Mouse (Mus musculus) stomach, postnatal 0 days (tissue): ENCODE results near the gene Macrod1. TPM values are rescaled to one million over a fixed set of nuclear protein-coding genes. Genes with fewer than 3 reads are reported as not detected.

Source experiments
- ATAC-seq: fragments of 200-750 bp; cut with Nextera tagmentation; 2 replicates; pipeline ENCODE4 v1.8.0; 2017; ENCODE audit not compliant: low FRiP score, low TSS enrichment
- DNase-seq: peaks from one replicate; pipeline ENCODE4 v3.0.0-alpha.2; 2016; ENCODE audit warnings: low spot score
- H3K27ac ChIP-seq: fragments of 300-500 bp; sonication (generic); replicated peaks from 2 replicates; pipeline ENCODE4 v1.5.1; 2014; ENCODE audit warnings: mild to moderate bottlenecking, control low read depth
- H3K27me3 ChIP-seq: fragments of 300-500 bp; sonication (generic); 2 replicates; pipeline ENCODE4 v1.6.1; 2014; ENCODE audit warnings: low read length; ENCODE audit not compliant: control insufficient read depth, insufficient read depth
- H3K36me3 ChIP-seq: fragments of 300-500 bp; sonication (generic); 2 replicates; pipeline ENCODE4 v1.6.1; 2014; ENCODE audit warnings: low read length, mixed read lengths; ENCODE audit not compliant: control insufficient read depth, insufficient read depth
- H3K4me1 ChIP-seq: fragments of 300-500 bp; sonication (generic); replicated peaks from 2 replicates; pipeline ENCODE4 v1.6.1; 2014; ENCODE audit warnings: antibody characterized with exemption; ENCODE audit not compliant: control insufficient read depth, insufficient read depth
- H3K4me2 ChIP-seq: fragments of 300-500 bp; sonication (generic); replicated peaks from 2 replicates; pipeline ENCODE4 v1.6.1; 2014; ENCODE audit warnings: low read depth, mild to moderate bottlenecking, control low read depth, moderate library complexity
- H3K4me3 ChIP-seq: fragments of 300-500 bp; sonication (generic); 2 replicates; pipeline ENCODE4 v1.5.1; 2014; ENCODE audit warnings: low read depth, low read length, control low read depth
- H3K9ac ChIP-seq: fragments of 300-500 bp; sonication (generic); 2 replicates; pipeline ENCODE4 v1.6.1; 2014; ENCODE audit warnings: mild to moderate bottlenecking, low read length, control low read depth, mixed read lengths
- H3K9me3 ChIP-seq: fragments of 300-500 bp; sonication (generic); 2 replicates; pipeline ENCODE4 v1.6.1; 2016; ENCODE audit warnings: low read length; ENCODE audit not compliant: control insufficient read depth
- CTCF ChIP-seq: IDR thresholded peaks from 2 replicates; pipeline ENCODE4 v1.5.1; 2016; ENCODE audit warnings: antibody characterized with exemption, low read depth, mild to moderate bottlenecking, moderate library complexity
- EP300 ChIP-seq: optimal IDR thresholded peaks from 2 replicates; pipeline ENCODE3; 2016; ENCODE audit warnings: antibody characterized with exemption
- WGBS: fragments of 180-500 bp; shearing (Covaris S2); extraction: QIAGEN DNeasy Blood & Tissue Kit; methylation state at CpG from one replicate; pipeline ENCODE4 v1.1.7; 2014; 5-methylcytosine and 5-hydroxymethylcytosine counted together
- polyA plus RNA-seq: library from polyadenylated mRNA; unstranded; fragments of >200 nt; fragmentation: Nextera tagmentation; extraction: Ambion mirVana; gene quantifications from 2 replicates; pipeline ENCODE4 v1.2.1, GENCODE M21; 2015

Macrod1 gene
- polyA plus RNA-seq, 1 experiment from 2014 or later, result 16.8 TPM

DNA sequence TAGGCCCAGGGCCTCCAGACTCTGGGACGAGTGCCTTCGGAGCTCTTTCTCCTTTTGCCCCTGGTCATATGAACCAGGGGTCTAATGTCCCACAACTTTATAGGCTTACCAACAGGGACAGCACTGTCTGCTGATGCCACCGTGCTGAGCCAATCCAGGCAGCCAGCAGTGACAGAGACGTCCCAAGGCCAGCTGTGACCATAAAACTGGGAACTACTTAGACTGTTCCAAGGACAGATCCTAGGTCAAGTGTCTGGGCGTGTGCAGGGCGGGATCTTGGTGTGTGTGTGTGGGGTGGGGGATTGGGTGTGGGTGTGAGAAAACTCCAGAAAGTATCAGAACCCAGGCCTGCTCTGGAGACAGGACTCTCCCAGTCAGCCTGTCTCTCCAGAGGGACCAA, 114.3 kb downstream of the Macrod1 start:
- TF ChIP-seq CTCF, result no peak
- no peak for TF ChIP-seq EP300
- no peaks in the 10 kb centered on the region for H3K4me1 ChIP-seq
- no peaks in the 10 kb centered on the region for H3K9me3 ChIP-seq
- H3K36me3 ChIP-seq, result no peaks in the 10 kb centered on the region
- no peak overlapping the region for H3K4me3 ChIP-seq
- DNase-seq (no peak), ATAC-seq (no peak)
- no peaks in the 10 kb centered on the region for H3K27me3 ChIP-seq
- H3K9ac ChIP-seq, result no peak overlapping the region
- no peak overlapping the region for H3K27ac ChIP-seq
- 80% methylated on average over 6 of the region's 6 CpGs for WGBS
- no peak overlapping the region for H3K4me2 ChIP-seq

DNA sequence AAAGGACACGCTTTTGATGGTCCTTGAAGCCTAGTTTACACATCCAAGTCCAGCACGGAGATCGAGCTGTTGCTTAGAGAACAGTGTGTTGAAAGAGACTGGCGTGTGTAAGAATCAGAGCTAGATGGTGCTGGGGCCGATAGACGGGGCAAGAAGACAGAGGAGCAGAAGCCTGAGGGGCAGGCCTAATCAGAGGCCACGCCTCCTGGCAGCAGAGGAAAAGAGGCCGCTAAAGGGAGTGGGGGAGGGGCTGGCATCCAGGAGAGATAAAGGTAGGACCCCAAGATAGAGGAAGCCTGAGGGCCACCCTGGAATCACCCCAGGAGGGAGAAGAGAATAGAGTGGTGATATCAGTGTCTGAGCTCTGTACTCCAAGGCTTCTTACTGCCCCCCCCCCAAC, 114.8 kb downstream of the Macrod1 start:
- WGBS, result 8% methylated on average over 8 of the region's 8 CpGs
- ATAC-seq (no peak; the same call in 1 of the 2 replicates), DNase-seq (no peak)
- Histone ChIP-seq H3K4me1 (no peaks in the 10 kb centered on the region), H3K9ac (no peak overlapping the region), H3K4me3 (no peak overlapping the region), H3K27ac (no peak overlapping the region), H3K4me2 (no peak overlapping the region), H3K9me3 (no peaks in the 10 kb centered on the region), H3K27me3 (no peaks in the 10 kb centered on the region), H3K36me3 (no peaks in the 10 kb centered on the region)
- TF ChIP-seq EP300, result no peak
- TF ChIP-seq CTCF, result no peak

DNA sequence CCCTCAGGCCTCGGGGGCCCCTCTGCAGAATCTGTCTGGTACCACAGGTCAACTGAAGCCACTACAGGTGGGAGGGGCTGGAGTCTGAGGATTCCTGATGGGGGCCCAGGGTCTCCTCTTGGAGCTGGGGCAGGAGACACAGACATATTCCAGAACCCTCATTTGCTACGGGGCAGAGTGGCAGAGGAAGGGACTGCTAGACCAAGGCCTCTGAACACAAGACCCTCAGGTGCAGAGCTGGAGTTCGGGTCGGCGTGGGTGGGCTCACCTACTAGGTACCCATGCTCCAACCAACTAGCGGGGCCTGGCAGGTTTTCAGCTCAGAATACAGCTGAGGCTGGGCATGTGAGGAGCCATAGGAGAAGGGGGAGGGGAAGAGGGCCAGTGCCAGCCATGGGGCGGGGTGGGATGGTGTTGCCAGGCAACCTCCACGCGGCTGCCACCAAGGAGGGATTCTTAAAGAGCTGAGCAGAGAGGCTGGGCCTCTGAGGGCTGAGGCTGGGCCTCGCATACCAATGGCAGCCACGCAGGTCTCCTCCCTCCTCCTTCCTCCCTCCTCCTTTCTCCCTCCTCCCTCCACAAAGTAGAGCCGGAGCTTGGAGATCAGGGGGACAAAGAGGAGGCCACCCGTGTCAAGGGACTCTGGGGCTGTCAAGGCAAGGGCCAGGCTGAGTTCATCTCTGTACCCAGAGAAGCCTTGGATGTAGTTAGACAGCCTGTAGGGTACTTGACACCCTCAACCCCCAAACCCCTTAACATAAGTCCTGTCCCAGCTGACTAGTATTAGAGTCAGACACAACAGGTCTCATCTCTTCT, 115.6 kb downstream of the Macrod1 start:
- H3K27me3 ChIP-seq, result no peaks in the 10 kb centered on the region
- H3K4me1 ChIP-seq, result no peaks in the 10 kb centered on the region
- no peaks in the 10 kb centered on the region for H3K9me3 ChIP-seq
- TF ChIP-seq CTCF (no peak), EP300 (no peak)
- no peak overlapping the region for H3K4me3 ChIP-seq
- no peak overlapping the region for H3K27ac ChIP-seq
- ATAC-seq (peak; percentile 68), DNase-seq (peak; percentile 58)
- no peaks in the 10 kb centered on the region for H3K36me3 ChIP-seq
- 25% methylated on average over 11 of the region's 13 CpGs for WGBS
- H3K9ac ChIP-seq, result no peak overlapping the region
- H3K4me2 ChIP-seq, result no peak overlapping the region

DNA sequence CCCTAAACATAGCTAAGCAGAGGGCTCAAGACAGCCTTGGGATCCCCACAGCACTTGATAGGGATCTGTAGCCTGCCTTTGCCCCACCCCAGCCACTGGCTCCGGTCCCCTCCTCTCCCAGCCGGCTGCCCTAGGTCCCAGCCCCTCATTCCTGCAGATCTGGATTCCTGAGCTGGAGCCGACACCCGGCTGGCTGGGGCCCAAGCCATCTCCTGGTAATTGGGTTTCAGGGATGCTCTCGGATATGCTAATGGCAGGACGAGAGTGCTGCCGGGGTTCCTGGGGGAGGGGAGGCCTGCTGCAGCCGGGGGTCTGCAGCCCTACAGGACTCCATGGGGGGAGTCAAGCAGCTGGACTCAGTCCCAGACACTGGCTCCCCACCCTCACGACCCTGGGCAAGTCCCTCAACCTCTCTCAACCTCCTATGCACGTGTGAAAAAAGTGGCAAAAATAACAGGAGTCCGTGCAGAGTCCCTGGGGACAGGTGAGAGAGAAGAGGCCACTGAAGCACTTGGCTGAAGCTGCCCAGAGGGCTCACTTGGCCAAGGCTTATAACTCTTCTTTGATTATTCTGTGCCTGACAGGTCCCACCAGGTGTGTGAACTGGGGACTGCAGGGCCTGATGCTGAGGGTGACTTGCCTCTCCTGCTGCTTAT, 119.6 kb downstream of the Macrod1 start:
- H3K36me3 ChIP-seq, result no peaks in the 10 kb centered on the region
- H3K4me1 ChIP-seq, result no peaks in the 10 kb centered on the region
- H3K4me3 ChIP-seq, result no peak overlapping the region
- H3K4me2 ChIP-seq, result no peak overlapping the region
- ATAC-seq (no peak), DNase-seq (no peak)
- H3K27ac ChIP-seq, result peak overlapping the region; percentile 45
- H3K9ac ChIP-seq, result peak overlapping the region; percentile 2; the same call in 1 of the 2 replicates
- H3K9me3 ChIP-seq, result no peaks in the 10 kb centered on the region
- H3K27me3 ChIP-seq, result no peaks in the 10 kb centered on the region
- TF ChIP-seq CTCF (no peak), EP300 (no peak)
- 22% methylated on average over 11 of the region's 11 CpGs for WGBS

DNA sequence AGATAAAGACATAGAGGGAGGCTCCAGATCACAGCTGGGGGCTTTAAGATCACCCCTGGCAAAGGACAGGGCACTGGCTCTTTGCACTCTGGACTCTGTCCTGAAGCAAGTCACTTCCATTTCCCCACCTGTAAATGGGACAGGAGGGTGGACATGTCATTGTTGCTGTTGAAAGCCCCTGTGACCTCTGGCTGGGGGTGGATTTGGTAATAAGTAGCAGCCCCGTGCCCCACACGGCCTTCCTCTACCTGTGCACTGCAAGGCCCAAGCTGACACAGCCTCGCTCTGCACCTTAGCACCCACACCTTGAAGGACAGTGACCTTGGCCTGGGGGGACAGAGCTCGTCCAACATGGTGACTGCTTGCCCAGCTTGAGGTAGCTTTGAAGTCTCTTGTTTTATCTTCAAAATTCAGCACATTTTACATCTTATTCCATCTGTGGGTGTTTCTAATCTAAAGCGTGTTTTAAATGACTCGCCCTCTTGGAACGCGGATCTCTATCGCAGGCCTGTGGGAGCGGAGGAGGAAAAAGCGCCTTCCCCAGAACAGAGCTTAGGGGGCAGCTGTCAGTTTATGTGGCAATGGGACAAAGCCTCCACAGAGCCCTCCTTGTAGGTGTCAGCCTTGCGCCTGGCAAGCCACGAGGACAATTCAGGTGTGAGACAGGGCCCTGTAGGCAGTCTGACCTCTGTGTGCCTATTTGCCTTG, 121.3 kb downstream of the Macrod1 start:
- ATAC-seq (no peak), DNase-seq (no peak)
- TF ChIP-seq CTCF (no peak), EP300 (no peak)
- Histone ChIP-seq H3K4me3 (no peak overlapping the region), H3K4me2 (no peak overlapping the region), H3K27ac (peak overlapping the region; percentile 67), H3K4me1 (0 out of 2 replicates have a peak, but pooled peaks cover 3% of the 10 kb centered on the region), H3K9ac (no peak overlapping the region), H3K27me3 (no peaks in the 10 kb centered on the region), H3K9me3 (no peaks in the 10 kb centered on the region), H3K36me3 (no peaks in the 10 kb centered on the region)
- WGBS, result 43% methylated on average over 13 of the region's 13 CpGs
